Mouse (Mus musculus) spleen, adult 12 weeks (tissue): Measurements from ENCODE around the gene Tlr9.

Experiments
- DNase-seq: peaks from one replicate; pipeline ENCODE4 v3.0.0; 2022; ENCODE audit warnings: low spot score

Tlr9 gene

DNA sequence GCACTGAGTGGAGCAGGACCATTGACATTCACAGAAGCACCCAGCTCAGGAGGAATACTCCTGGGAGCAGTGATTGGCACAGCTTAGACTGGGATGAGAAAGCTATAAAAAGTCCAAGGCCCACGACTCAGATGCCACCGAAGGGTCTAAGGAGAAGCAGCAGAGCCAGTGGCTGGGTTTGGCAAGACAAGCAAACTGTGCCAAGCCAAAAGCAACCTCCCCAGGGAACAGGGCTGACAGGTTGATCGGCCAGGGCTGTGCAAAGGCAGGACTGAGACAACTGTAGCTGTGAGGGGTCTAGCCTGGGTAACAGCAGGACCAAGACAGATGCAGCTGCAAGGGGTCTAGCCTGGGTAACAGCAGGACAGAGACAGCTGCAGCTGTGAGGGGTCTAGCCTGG is 10.6 kb downstream of the Tlr9 start:
- no peak for DNase-seq

DNA sequence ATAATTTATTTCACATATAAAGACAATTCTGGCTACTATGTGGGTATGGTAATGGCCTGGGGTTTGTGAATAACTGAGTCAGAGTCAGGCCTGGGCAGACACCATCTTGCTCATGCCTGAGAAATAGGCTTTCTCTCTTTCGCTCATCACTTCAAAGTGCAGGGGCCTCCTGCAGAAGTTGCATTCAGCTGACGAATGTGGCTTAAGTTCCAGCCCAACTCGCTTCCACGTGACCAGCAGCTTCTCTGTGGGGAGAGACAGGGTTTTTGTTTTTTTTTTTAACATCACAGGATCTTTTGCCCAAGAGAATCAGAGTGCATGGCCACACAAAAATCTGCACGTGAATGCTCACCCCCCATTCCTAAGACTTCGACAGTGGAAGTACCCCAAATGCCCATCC is 11.6 kb downstream of the Tlr9 start:
- no peak for DNase-seq

DNA sequence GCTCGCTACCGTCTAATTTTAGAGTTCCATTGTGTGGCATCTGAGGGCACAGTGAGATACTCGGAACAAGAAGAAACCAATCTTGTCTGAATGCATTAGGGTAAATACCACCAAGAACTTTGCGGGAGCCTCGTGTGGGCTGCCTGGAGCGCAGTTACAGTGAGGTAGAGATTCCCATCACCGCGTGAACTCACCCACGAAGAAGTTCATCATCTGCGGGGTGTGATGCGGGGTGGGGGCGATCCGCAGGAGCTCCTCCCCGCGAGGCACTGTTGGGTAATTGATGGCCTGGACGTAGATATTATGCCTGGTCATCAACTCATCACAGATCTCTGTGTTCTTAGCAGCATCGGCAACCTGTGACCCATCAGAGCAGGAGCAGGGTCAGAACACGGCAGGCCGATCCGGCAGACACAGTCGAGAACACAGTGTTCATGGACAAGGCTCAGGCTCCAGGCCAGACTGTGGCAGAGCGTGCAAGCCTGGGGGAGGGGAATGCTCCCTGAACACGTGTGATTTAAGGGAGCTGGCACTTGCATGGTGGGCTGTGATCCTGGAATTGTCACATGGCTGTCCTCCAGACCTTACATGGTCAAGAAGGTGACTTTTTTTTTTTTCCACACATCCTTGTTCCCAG is 12.9 kb downstream of the Tlr9 start:
- no peak for DNase-seq

DNA sequence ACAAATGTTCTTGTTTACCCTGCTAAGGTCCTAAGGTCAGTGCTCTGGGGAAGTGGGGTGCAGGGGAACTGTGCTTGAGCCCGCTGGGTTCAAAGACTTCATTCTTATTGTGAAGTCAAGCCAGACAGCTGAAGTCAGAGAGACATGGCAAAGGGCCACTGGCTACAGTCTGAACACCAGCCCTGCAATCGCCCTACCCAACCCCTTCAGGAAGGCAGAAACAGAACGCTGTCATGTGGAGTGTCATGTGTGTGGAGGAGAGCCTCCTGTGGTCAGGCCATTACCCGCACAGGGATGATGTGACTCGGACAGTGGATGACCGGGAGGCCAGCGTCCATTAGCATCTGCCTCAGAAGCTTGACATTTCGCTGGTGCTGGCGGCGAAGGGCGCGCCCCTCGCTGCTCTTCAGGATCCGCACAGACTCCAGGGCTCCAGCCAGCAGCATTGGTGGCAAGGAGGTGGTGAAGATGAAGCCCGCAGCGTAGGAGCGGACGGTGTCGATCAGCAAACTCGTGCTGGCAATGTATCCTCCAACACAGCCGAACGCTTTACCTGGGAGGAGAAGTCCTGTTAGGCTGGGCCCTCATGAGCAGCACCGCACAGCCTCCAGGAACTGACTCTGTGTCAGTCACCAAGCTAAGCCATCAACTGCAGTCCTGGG is 13.9 kb downstream of the Tlr9 start:
- no peak for DNase-seq

GRCm38 (mm10) chr9:106236818-106237211 is 14.4 kb downstream of the Tlr9 start:
- DNase-seq, result no peak

- DNase-seq, result no peak
Observed at GRCm38 (mm10) chr9:106237401-106237800, 15.0 kb downstream of the Tlr9 start.

DNA sequence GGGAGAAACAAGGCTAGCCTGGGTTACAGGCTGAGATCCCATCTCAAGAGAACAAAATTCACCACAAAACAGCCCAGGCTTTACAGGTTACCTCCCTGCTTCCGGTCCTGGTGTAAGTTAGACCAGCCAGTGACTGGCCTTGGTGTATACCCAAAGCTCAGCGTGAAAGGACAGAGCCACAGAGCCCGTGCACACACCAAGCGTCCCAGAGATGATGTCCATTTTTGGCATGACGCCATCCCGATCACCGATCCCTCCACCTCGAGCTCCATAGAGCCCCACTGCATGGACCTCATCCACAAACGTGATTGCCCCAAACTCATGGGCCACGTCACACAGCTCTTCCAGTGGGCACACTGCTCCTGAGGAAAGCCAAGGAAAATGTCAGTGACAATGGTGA is 15.5 kb downstream of the Tlr9 start:
- no peak for DNase-seq

- DNase-seq, result no peak
Observed at GRCm38 (mm10) chr9:106241541-106242164, 19.3 kb downstream of the Tlr9 start.

DNA sequence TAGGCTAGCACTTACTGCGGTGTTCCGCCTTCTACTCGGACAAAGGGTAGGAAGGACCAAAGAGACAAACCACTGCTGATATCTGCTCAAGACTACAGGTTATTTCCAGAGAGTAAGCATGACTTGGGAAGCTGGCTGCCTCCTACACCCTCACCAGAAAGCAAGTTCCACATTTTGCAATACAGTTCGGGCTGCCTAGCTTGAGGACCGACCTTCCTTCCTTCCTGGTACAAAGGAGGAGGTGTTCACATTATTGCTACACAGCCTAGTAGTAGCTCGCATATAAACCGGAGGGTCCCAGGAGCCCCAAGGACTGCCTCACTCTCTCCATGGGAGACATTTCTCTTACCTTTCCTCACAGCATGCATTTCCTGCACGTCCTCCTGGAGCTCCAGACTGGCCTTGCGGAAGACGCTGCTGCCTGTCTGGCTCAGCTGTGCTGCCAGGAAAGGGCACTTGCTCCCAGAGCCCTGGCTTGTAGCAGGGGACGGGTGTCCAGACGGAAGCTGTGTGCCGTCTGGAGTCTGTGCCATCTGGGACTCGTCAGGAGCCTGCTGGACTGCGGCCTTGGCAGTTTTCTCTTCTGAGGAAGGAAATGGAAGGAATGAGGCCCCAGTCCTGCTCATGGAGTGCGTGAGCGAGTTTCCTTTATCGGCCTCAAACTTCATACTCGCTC is 20.6 kb downstream of the Tlr9 start:
- DNase-seq, result no peak

DNA sequence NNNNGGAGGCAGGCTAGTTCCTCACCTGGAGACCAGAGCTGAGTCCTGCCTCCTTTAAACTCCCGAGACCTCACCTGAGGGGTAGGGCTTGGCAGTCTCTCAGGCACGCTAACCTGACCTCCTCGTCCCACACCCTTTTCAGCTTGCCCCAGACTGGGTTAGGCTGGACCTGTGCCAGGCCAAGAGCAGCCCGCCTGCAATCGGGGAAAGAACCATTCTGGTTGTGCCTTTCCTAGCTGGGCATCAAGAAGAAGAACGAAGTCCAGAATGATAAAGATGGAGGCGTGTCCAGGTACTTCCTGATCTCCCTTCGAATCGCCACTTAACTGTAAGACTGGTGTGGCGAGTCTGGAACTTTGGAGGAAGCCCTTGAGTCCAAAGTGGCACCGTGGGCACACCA is 27.2 kb downstream of the Tlr9 start:
- DNase-seq, result no peak

GRCm38 (mm10) chr9:106250245-106250644 is 27.8 kb downstream of the Tlr9 start:
- DNase-seq, result no peak

GRCm38 (mm10) chr9:106251066-106251465 is 28.7 kb downstream of the Tlr9 start:
- no peak for DNase-seq

DNA sequence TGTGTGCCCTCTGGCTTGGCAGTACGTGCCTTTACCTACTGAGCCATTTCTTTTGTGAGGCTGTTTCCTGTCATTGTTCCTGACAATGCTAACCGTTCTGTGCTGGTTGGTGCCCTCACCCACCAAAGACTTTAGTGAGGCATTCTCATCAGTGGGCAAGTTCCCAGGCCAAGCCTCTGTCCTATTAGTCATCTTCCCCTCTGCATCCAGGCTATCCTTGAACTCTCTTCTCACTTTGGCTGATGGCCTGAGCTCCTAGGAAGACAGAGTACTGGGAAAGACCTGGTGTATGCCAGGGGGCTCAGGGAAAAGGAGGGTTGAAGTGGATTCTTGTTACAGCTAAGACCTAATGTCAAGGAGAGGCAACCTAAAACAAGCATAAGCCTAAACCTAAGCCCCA is 31.6 kb downstream of the Tlr9 start:
- DNase-seq, result no peak

- DNase-seq, result no peak
Observed at GRCm38 (mm10) chr9:106258412-106258811, 36.0 kb downstream of the Tlr9 start.

- DNase-seq, result no peak
Observed at GRCm38 (mm10) chr9:106258990-106259389, 36.6 kb downstream of the Tlr9 start.

DNA sequence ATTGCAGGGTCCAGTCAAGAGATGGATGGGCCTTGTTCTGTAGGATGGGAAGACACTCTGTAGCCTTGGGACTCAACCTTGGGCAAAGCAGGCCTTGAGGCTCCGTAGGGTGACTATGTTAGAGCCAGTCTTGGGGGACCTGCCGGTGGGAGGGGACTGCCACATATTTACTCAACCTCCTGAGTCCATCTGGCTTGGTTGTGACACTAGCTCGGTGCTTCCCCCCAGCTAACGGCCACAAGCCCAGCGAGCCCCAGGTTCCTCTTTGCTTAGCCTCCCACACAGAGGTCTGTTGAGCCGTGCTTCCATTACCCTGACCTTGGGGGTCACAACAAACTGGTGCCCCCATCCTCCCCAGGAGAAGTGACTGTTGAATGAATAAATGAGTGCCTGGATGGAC is 38.7 kb downstream of the Tlr9 start:
- no peak for DNase-seq

GRCm38 (mm10) chr9:106261491-106261890 is 39.1 kb downstream of the Tlr9 start:
- DNase-seq, result no peak

- no peak for DNase-seq
Observed at GRCm38 (mm10) chr9:106262075-106262474, 39.7 kb downstream of the Tlr9 start.

- no peak for DNase-seq
Observed at GRCm38 (mm10) chr9:106263381-106263924, 41.1 kb downstream of the Tlr9 start.

DNA sequence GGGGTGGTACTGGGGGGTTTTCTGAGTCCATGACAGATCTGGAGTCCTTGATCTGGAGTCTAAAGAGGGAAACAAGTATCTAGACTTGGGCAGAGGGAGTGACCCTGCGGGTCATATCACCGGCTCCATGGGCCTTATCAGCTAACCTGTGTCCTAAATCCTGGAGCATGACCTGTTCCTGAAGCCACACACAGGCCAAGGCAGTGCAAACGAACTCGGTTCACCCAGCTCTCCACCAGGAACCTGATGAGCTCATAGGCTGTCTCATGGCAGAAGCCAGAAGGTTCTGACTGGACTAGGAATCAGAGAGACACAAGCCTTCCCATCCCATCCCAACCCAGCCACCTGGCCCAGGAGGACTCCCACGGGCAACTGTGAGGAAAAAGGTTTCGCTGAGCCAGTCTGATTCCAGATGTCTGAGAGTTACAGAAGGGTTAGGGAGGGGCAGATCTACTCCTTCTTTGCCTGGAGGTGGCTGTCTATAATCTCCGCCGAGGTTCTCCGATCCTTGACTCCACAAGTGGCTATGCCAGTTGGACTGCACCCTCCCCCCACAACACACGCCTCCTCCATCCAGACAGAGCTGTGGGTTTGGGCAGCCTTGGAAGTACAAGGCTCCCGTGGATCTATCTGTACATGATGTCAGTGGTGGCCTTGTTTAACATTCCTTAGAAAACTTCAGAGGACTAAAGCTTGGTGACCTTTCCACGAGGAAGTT is 43.1 kb downstream of the Tlr9 start:
- no peak for DNase-seq

DNA sequence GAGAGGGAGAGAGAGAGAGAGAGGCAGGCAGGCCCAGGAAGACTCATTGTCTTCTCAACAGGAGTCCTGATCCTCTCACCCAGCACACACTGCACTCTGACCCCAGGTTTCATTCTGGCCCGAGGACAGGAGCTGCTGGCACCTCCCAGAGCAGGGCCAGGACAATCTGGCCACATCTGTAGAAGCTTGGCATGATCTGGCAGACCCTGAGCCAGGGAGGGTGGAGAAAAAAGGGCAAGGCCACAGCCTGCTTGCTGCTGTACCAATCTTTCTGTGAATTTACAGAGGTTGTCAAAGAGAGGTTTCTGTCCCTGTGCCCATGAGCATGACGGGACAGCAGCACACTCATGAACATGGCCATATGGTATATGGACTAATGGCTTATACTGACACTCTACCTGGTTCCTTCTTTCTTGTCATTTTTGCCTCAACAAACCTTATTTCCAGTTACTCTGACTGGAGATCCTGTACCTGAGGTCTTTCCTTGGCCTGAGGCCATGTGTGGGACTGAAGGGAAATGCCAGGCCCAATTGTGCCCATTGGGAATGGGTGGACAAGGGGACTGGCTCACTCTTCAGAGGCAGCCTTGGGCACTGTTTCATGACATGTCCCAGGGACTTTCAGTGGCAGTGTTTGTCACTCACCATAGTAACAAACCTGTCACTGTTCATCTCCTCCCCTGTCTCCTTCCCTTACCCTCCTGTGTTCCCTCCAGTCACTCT is 44.7 kb downstream of the Tlr9 start:
- DNase-seq, result no peak
